Mouse (Mus musculus) heart, embryonic 11.5 days (tissue): ENCODE measurements around the gene St6galnac6. TPM values are rescaled to one million over a fixed set of nuclear protein-coding genes. Genes with fewer than 3 reads are reported as not detected.

Experiments used
- ATAC-seq: fragments of 200-750 bp; cut with Nextera tagmentation; replicated peaks from 2 replicates; pipeline ENCODE4 v1.8.0; 2017; ENCODE audit warnings: moderate library complexity; ENCODE audit not compliant: insufficient number of reproducible peaks, low FRiP score, low TSS enrichment
- H3K27ac ChIP-seq: fragments of 300-500 bp; sonication (generic); 2 replicates; pipeline ENCODE4 v1.5.1; 2014; ENCODE audit warnings: mild to moderate bottlenecking, low read depth, low read length
- H3K27me3 ChIP-seq: fragments of 300-500 bp; sonication (generic); 2 replicates; pipeline ENCODE4 v1.6.1; 2014; ENCODE audit warnings: mild to moderate bottlenecking, low read length, mixed read lengths; ENCODE audit not compliant: control insufficient read depth, insufficient read depth
- H3K36me3 ChIP-seq: fragments of 300-500 bp; sonication (generic); 2 replicates; pipeline ENCODE4 v1.6.1; 2014; ENCODE audit warnings: mild to moderate bottlenecking, low read length, moderate library complexity, mixed read lengths; ENCODE audit not compliant: control insufficient read depth, insufficient read depth
- H3K4me1 ChIP-seq: fragments of 300-500 bp; sonication (generic); 2 replicates; pipeline ENCODE4 v1.6.1; 2014; ENCODE audit warnings: low read length; ENCODE audit not compliant: control insufficient read depth, insufficient read depth
- H3K4me2 ChIP-seq: fragments of 300-500 bp; sonication (generic); 2 replicates; pipeline ENCODE4 v1.6.1; 2014; ENCODE audit warnings: mild to moderate bottlenecking, moderate library complexity
- H3K4me3 ChIP-seq: fragments of 300-500 bp; sonication (generic); 2 replicates; pipeline ENCODE4 v1.5.1; 2014; ENCODE audit warnings: low read depth, low read length
- H3K9ac ChIP-seq: fragments of 300-500 bp; sonication (generic); 2 replicates; pipeline ENCODE4 v1.6.1; 2014; ENCODE audit warnings: mild to moderate bottlenecking, low read depth, low read length, moderate library complexity
- H3K9me3 ChIP-seq: fragments of 300-500 bp; sonication (generic); replicated peaks from 2 replicates; pipeline ENCODE4 v1.6.1; 2016; ENCODE audit warnings: low read length; ENCODE audit not compliant: control insufficient read depth
- WGBS: fragments of 180-500 bp; shearing (Covaris S2); extraction: QIAGEN DNeasy Blood & Tissue Kit; methylation state at CpG from one replicate; pipeline ENCODE4 v1.1.7; 2014; ENCODE audit not compliant: insufficient replicate concordance; 5-methylcytosine and 5-hydroxymethylcytosine counted together
- polyA plus RNA-seq: library from polyadenylated mRNA; unstranded; fragments of >200 nt; fragmentation: Nextera tagmentation; extraction: Ambion mirVana; gene quantifications from 2 replicates; pipeline ENCODE4 v1.2.1, GENCODE M21; 2014

The St6galnac6 gene
- polyA plus RNA-seq, 1 experiment from 2014 or later: 8.3 TPM

DNA sequence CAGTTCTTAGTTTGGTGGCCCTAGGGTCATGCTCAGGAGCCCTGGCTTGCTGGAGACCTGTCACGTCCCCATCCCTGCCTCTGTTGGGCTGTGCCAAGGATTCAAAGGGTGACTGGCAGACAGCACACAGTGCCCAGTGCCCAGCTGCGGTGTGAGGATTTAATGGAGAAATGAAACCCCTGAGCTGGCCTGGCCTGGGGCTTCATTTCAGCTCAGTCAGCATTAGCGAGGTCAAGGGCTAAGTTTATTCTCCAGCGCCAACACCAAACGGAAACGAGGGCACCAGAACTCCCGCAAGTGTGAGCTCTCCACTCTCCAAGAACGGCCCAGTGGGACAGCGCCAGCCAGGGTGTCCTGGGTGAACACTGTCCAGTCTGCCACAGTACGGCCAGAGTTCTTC, 9.3 kb upstream of the St6galnac6 start:
- Histone ChIP-seq H3K4me3 (no peak overlapping the region), H3K9ac (no peak overlapping the region), H3K4me2 (no peak overlapping the region), H3K4me1 (peaks cover 21% of the 10 kb centered on the region), H3K36me3 (peaks cover 15% of the 10 kb centered on the region; the same call in 1 of the 2 replicates), H3K9me3 (no peaks in the 10 kb centered on the region), H3K27me3 (no peaks in the 10 kb centered on the region), H3K27ac (no peak overlapping the region)
- ATAC-seq: no peak
- 82% methylated on average over 10 of the region's 10 CpGs for WGBS

DNA sequence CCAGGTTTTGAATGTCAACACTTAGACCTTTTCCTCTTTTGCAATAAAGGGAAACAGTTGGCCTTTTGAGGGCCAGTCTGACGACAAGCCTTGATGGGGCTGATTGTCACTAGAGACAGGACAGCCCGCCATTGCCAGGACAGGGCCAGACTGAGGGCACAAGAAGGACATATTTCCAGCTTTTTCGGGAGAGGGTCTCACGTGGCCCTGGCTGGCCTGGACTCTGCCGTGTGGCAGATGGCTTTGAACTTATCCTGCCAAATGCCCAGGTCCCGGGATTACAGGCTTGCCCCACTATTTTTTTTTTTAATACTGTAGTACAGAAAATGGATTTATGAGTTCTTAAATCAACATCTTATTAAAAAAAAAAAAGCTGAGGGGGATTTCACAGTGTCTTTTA, 8.3 kb upstream of the St6galnac6 start:
- Histone ChIP-seq H3K9ac (no peak overlapping the region), H3K4me2 (no peak overlapping the region), H3K36me3 (peaks cover 21% of the 10 kb centered on the region; the same call in 1 of the 2 replicates), H3K4me3 (no peak overlapping the region), H3K4me1 (peaks cover 19% of the 10 kb centered on the region), H3K9me3 (no peaks in the 10 kb centered on the region), H3K27ac (no peak overlapping the region), H3K27me3 (no peaks in the 10 kb centered on the region)
- ATAC-seq: no peak
- WGBS: 65% methylated on average over 6 of the region's 6 CpGs

DNA sequence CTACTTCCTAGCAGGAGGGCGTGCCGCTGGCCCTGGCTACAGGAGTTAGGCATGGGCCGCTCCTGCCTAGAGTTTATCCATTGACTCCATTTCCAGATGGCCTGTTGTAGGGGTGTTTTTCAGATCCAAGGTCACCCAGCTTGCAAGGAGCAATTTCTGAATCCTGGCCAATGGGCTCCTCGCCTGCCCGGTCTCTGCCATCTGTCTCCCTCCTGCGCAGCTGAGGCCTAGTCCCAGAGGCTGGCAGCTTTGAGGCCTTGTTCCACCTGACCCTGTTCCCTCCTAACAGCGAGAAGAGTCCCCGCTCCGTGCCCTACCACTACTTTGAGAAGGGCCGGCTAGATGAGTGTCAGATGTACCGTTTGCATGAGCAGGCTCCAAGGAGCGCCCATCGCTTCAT, 2.8 kb upstream of the St6galnac6 start:
- Histone ChIP-seq H3K27ac (no peak overlapping the region), H3K27me3 (no peaks in the 10 kb centered on the region), H3K36me3 (peaks cover 21% of the 10 kb centered on the region), H3K9me3 (no peaks in the 10 kb centered on the region), H3K4me1 (0 out of 2 replicates have a peak, but pooled peaks cover 3% of the 10 kb centered on the region), H3K4me2 (no peak overlapping the region), H3K4me3 (no peak overlapping the region), H3K9ac (no peak overlapping the region)
- WGBS: 91% methylated on average over 13 of the region's 13 CpGs
- ATAC-seq: no peak

DNA sequence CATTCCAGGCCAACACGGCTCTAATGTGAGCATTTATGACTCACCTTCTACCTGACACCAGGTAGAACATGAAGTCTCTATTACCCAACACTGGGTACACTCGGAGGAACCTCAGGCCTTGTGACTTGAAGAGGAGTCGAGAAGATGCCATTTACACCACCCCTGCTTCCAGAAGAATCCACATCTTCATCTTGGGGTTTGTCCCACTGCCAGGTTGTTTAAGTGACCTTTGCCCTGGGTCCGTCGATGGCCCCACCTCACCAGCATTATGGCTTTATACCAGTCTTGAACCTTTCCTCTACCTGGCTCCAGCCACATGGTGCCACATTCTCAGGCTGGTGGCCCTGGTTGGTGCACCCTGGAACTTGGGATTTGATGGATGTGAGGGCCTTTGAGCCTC, 2.3 kb upstream of the St6galnac6 start:
- 84% methylated on average over 5 of the region's 5 CpGs for WGBS
- no peak overlapping the region for H3K9ac ChIP-seq
- no peak overlapping the region for H3K27ac ChIP-seq
- peaks cover 21% of the 10 kb centered on the region for H3K36me3 ChIP-seq
- ATAC-seq: no peak
- no peak overlapping the region for H3K4me2 ChIP-seq
- H3K4me1 ChIP-seq: 0 out of 2 replicates have a peak, but pooled peaks cover 7% of the 10 kb centered on the region
- H3K27me3 ChIP-seq: no peaks in the 10 kb centered on the region
- H3K4me3 ChIP-seq: no peak overlapping the region
- no peaks in the 10 kb centered on the region for H3K9me3 ChIP-seq

- Histone ChIP-seq H3K4me1 (0 out of 2 replicates have a peak, but pooled peaks cover 8% of the 10 kb centered on the region), H3K36me3 (peaks cover 21% of the 10 kb centered on the region), H3K27ac (no peak overlapping the region), H3K9me3 (no peaks in the 10 kb centered on the region), H3K27me3 (no peaks in the 10 kb centered on the region), H3K4me3 (no peak overlapping the region), H3K9ac (no peak overlapping the region), H3K4me2 (no peak overlapping the region)
- ATAC-seq: no peak
- 80% methylated on average over 5 of the region's 5 CpGs for WGBS
Observed at GRCm38 (mm10) chr2:32597699-32598098, 1.8 kb upstream of the St6galnac6 start.

DNA sequence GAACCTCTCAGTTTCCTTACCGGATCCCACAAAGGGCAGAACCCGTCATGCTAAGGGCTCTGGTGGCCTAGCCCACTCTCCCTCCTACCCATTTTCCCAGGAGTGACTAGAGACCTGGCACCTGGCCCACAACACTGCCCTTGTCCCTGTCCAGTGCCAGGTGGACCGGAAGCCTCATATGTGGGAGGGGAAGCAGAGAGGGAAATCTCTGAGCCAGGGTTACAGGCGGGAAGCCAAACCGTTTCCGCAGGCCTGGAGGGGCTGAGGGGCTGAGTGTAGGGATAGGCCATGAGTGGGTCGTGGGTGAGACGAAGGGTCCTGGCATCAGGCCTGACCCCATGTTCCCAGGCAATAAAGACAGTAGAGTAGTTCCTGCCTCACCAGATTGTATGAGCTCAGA, 1.0 kb upstream of the St6galnac6 start:
- Histone ChIP-seq H3K9ac (no peak overlapping the region), H3K4me2 (no peak overlapping the region), H3K4me3 (no peak overlapping the region), H3K4me1 (peaks cover 8% of the 10 kb centered on the region; the same call in 1 of the 2 replicates), H3K36me3 (peaks cover 20% of the 10 kb centered on the region), H3K9me3 (no peaks in the 10 kb centered on the region), H3K27me3 (no peaks in the 10 kb centered on the region), H3K27ac (no peak overlapping the region)
- WGBS: 84% methylated on average over 8 of the region's 8 CpGs
- no peak for ATAC-seq

DNA sequence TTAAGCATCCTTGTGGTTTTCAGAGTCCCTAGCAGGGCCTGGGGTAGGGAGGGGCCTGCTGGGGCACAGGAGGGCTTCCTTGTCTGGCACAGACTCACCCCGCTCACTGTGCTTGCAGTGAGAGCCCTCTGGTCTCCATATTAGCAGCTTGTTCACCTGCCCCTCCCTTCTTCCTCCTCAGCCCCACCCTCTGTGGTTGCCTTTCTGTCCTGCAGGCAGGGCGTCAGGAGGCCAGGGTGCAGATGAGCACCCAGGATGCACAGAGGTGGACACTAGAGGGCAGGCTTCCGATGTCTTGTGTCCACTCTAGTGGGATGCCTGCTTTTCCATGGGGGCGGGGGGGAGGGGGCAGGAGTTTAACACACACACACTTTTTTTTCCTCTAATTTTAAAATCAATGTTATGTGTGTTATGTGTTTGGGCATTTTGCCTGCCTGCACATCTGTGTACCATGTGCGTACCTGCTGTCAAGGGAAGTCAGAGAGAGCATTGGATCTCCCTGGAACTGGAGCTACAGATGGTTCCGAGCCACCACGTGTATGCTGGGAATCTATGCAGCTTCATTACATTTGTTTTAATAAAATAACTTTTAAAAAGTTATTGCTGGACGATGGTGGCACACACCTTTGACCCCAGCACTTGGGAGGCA, 2.0 kb downstream of the St6galnac6 start:
- no peak overlapping the region for H3K27ac ChIP-seq
- ATAC-seq: no peak
- H3K4me2 ChIP-seq: no peak overlapping the region

DNA sequence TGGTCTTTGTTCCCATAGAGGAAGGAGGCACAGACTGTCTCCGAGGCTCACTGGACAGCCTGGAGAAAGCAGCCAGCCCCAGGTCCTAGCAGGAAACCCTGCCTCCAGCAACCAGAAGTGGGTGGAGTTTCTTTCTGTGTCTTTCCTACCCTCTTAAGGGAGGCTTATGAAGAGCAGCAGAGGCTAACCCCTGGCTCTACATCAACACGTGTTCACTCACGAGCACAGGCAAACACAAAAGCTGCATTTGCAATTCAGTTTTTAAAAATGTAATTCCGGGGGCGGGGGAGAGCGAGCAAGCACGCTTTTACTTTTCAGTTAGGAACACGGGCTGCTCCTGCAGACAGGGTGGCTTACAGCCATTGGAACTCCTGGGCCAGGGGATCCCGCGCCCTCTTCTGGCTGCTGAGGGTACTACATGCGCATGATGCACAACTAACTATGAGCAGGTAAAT, 3.1 kb downstream of the St6galnac6 start:
- no peak for ATAC-seq
- peak overlapping the region; percentile 61 for H3K4me2 ChIP-seq
- peaks cover 2% of the 10 kb centered on the region; the same call in 1 of the 2 replicates for H3K36me3 ChIP-seq
- H3K9ac ChIP-seq: peak overlapping the region; percentile 58
- no peaks in the 10 kb centered on the region for H3K27me3 ChIP-seq
- no peaks in the 10 kb centered on the region for H3K9me3 ChIP-seq
- H3K4me1 ChIP-seq: peaks cover 10% of the 10 kb centered on the region; the same call in 1 of the 2 replicates
- H3K4me3 ChIP-seq: peak overlapping the region; percentile 36
- WGBS: 1% methylated on average over 11 of the region's 11 CpGs
- H3K27ac ChIP-seq: peak overlapping the region; percentile 54

More for the DNA sequence above, 2.0 kb downstream of the St6galnac6 start:
- H3K27me3 ChIP-seq: no peaks in the 10 kb centered on the region
- no peak overlapping the region for H3K4me3 ChIP-seq
- H3K9ac ChIP-seq: no peak overlapping the region
- peaks cover 7% of the 10 kb centered on the region; the same call in 1 of the 2 replicates for H3K36me3 ChIP-seq
- no peaks in the 10 kb centered on the region for H3K9me3 ChIP-seq
- peaks cover 8% of the 10 kb centered on the region; the same call in 1 of the 2 replicates for H3K4me1 ChIP-seq
- WGBS: 42% methylated on average over 8 of the region's 8 CpGs

GRCm38 (mm10) chr2:32604631-32605030, 5.1 kb downstream of the St6galnac6 start:
- no peak for ATAC-seq
- H3K27ac ChIP-seq: no peak overlapping the region
- no peak overlapping the region for H3K4me2 ChIP-seq
- H3K4me3 ChIP-seq: no peak overlapping the region
- H3K4me1 ChIP-seq: peaks cover 26% of the 10 kb centered on the region
- no peaks in the 10 kb centered on the region for H3K36me3 ChIP-seq
- no peaks in the 10 kb centered on the region for H3K9me3 ChIP-seq
- no peak overlapping the region for H3K9ac ChIP-seq
- WGBS: 28% methylated on average over 10 of the region's 10 CpGs
- no peaks in the 10 kb centered on the region for H3K27me3 ChIP-seq
